In genomic region chr4:56015481-56015880, GRCm38 (mm10) we compare ENCODE assay signal across 19 mouse cellular contexts.
DNase-seq lines count a peak whose midpoint lies in the region; ATAC-seq and TF ChIP-seq lines count a peak whose summit lies in the region.
"Had no signal": no experiment of that assay in that cellular context is flagged by ENCODE, and none has a peak within 500 bp of the region (broad histone marks: within the 10 kb centered on the region; RNA-seq: fewer than 3 reads in every experiment).

No protein-coding gene starts in this region.

- no peaks in the 10 kb centered on the region for H3K9me3 ChIP-seq in hindbrain, postnatal 0 days (ENCODE audit: low read length)
- H3K9me3 ChIP-seq in hindbrain, embryonic 12.5 days (replicated peaks), result no peaks in the 10 kb centered on the region
- H3K9me3 ChIP-seq in forebrain, embryonic 14.5 days (replicated peaks; ENCODE audit: control insufficient read depth, low read length), result no peaks in the 10 kb centered on the region
- H3K9me3 ChIP-seq: embryonic facial prominence, embryonic 10.5 days; forebrain, embryonic 15.5 days; heart, embryonic 13.5 days; hindbrain, embryonic 13.5 days; intestine, embryonic 15.5 days had no signal

- H3K27ac ChIP-seq in hindbrain, postnatal 0 days, result no peak overlapping the region
- no peak overlapping the region for H3K27ac ChIP-seq in hindbrain, embryonic 12.5 days
- H3K27ac ChIP-seq in forebrain, embryonic 14.5 days (ENCODE audit: low read depth, low read length), result no peak overlapping the region
- no peak overlapping the region for H3K27ac ChIP-seq in kidney, adult 2 months (ENCODE audit: insufficient read depth, low read depth, low read length)
- H3K27ac ChIP-seq: embryonic facial prominence, embryonic 10.5 days; forebrain, embryonic 15.5 days; heart, embryonic 13.5 days; hindbrain, embryonic 13.5 days; intestine, embryonic 15.5 days had no signal

- TF ChIP-seq POLR2A in kidney, adult 2 months (IDR thresholded peaks at IDR 0.05; ENCODE audit: low read depth, low read length), result no peak

- no peaks in the 10 kb centered on the region; the same call in 1 of the 2 replicates for H3K4me1 ChIP-seq in hindbrain, postnatal 0 days (ENCODE audit: insufficient read depth, low read length)
- no peaks in the 10 kb centered on the region for H3K4me1 ChIP-seq in hindbrain, embryonic 12.5 days
- no peaks in the 10 kb centered on the region for H3K4me1 ChIP-seq in forebrain, embryonic 14.5 days (ENCODE audit: control insufficient read depth, insufficient read depth, low read length)
- no peaks in the 10 kb centered on the region for H3K4me1 ChIP-seq in kidney, adult 2 months (ENCODE audit: control insufficient read depth, insufficient read depth, low read length)
- H3K4me1 ChIP-seq: embryonic facial prominence, embryonic 10.5 days; forebrain, embryonic 15.5 days; heart, embryonic 13.5 days; hindbrain, embryonic 13.5 days; intestine, embryonic 15.5 days had no signal

- no peak overlapping the region for H3K4me3 ChIP-seq in hindbrain, postnatal 0 days (ENCODE audit: low read length)
- no peak overlapping the region for H3K4me3 ChIP-seq in hindbrain, embryonic 12.5 days
- H3K4me3 ChIP-seq in forebrain, embryonic 14.5 days (ENCODE audit: low read depth, low read length), result no peak overlapping the region
- no peak overlapping the region for H3K4me3 ChIP-seq in kidney, adult 2 months (ENCODE audit: insufficient read depth, low read depth, low read length)
- H3K4me3 ChIP-seq: embryonic facial prominence, embryonic 10.5 days; forebrain, embryonic 15.5 days; heart, embryonic 13.5 days; hindbrain, embryonic 13.5 days; intestine, embryonic 15.5 days had no signal

- no peak overlapping the region for H3K9ac ChIP-seq in hindbrain, postnatal 0 days (replicated peaks; ENCODE audit: low read length)
- H3K9ac ChIP-seq in hindbrain, embryonic 12.5 days, result no peak overlapping the region
- no peak overlapping the region for H3K9ac ChIP-seq in forebrain, embryonic 14.5 days (ENCODE audit: low read length)
- H3K9ac ChIP-seq: forebrain, embryonic 15.5 days; heart, embryonic 13.5 days; hindbrain, embryonic 13.5 days; intestine, embryonic 15.5 days had no signal

- no peak for TF ChIP-seq CTCF in hindbrain, postnatal 0 days (IDR thresholded peaks at IDR 0.05; ENCODE audit: low read depth)
- no peak for TF ChIP-seq CTCF in kidney, adult 2 months (conservative IDR thresholded peaks at IDR 0.05; ENCODE audit: insufficient read depth, insufficient read length, low read depth, low read length)

- 74% methylated on average over 7 of the region's 7 CpGs for WGBS in hindbrain, postnatal 0 days
- WGBS in hindbrain, embryonic 12.5 days, result 91% methylated on average over 7 of the region's 7 CpGs
- WGBS in forebrain, embryonic 14.5 days, result 97% methylated on average over 7 of the region's 7 CpGs
- WGBS in kidney, adult 2 months, result 95% methylated on average over 7 of the region's 7 CpGs

- no peak overlapping the region for H3K4me2 ChIP-seq in hindbrain, postnatal 0 days (ENCODE audit: low read depth, low read length)
- no peak overlapping the region for H3K4me2 ChIP-seq in hindbrain, embryonic 12.5 days (replicated peaks)
- H3K4me2 ChIP-seq in forebrain, embryonic 14.5 days (ENCODE audit: low read length), result no peak overlapping the region
- H3K4me2 ChIP-seq: forebrain, embryonic 15.5 days; heart, embryonic 13.5 days; hindbrain, embryonic 13.5 days; intestine, embryonic 15.5 days had no signal

- ATAC-seq in hindbrain, postnatal 0 days, result no peak
- ATAC-seq in hindbrain, embryonic 12.5 days (ENCODE audit: low FRiP score), result no peak
- no peak for ATAC-seq in forebrain, embryonic 14.5 days
- ATAC-seq: activated CD4-positive, CD25-positive, alpha-beta regulatory T cell, adult 4 months; forebrain, embryonic 15.5 days; intestine, embryonic 15.5 days had no signal

- H3K27me3 ChIP-seq in hindbrain, postnatal 0 days (ENCODE audit: insufficient read depth, low read length), result no peaks in the 10 kb centered on the region
- no peaks in the 10 kb centered on the region for H3K27me3 ChIP-seq in hindbrain, embryonic 12.5 days
- H3K27me3 ChIP-seq in forebrain, embryonic 14.5 days (replicated peaks; ENCODE audit: control insufficient read depth, insufficient read depth, low read length), result no peaks in the 10 kb centered on the region
- H3K27me3 ChIP-seq in kidney, adult 2 months (replicated peaks; ENCODE audit: control insufficient read depth, insufficient read depth, low read length), result no peaks in the 10 kb centered on the region
- H3K27me3 ChIP-seq: forebrain, embryonic 15.5 days; heart, embryonic 13.5 days; hindbrain, embryonic 13.5 days; intestine, embryonic 15.5 days had no signal

- DNase-seq in hindbrain, postnatal 0 days (ENCODE audit: low spot score), result peak; percentile 7
- peak; percentile 6 for DNase-seq in cerebellum, adult 11 months
- peak; percentile 13 for DNase-seq in cerebellum, adult 8-10 months
- peak; percentile 56 to 72 for DNase-seq in cerebellum, postnatal 14 days
- DNase-seq in layer of hippocampus, adult 18-20 months (ENCODE audit: low spot score in 2 of 2), result no peak
- no peak for DNase-seq in forebrain, embryonic 14.5 days (ENCODE audit: low spot score)
- DNase-seq in kidney, adult 2 months, result no peak
- DNase-seq: adrenal gland, postnatal 14 days; gastrocnemius, postnatal 36 days; heart, adult 11 months; heart, postnatal 4 days; kidney, adult 18-20 months had no signal

- H3K36me3 ChIP-seq in hindbrain, postnatal 0 days (ENCODE audit: insufficient read depth, low read length), result no peaks in the 10 kb centered on the region
- no peaks in the 10 kb centered on the region for H3K36me3 ChIP-seq in hindbrain, embryonic 12.5 days
- H3K36me3 ChIP-seq in forebrain, embryonic 14.5 days (ENCODE audit: control insufficient read depth, insufficient read depth, low read length), result no peaks in the 10 kb centered on the region
- no peaks in the 10 kb centered on the region for H3K36me3 ChIP-seq in kidney, adult 2 months (ENCODE audit: control insufficient read depth, insufficient read depth, low read length)
- H3K36me3 ChIP-seq: embryonic facial prominence, embryonic 10.5 days; forebrain, embryonic 15.5 days; heart, embryonic 13.5 days; hindbrain, embryonic 13.5 days; intestine, embryonic 15.5 days had no signal

Comparison
In these comparisons a context has a peak if more than half of its experiments do, and no peak if none do; other contexts are left out.
1. DNase-seq: peak in hindbrain, postnatal 0 days (single experiment), cerebellum, adult 11 months (single experiment), cerebellum, adult 8-10 months (single experiment) and cerebellum, postnatal 14 days (2 of 2); none in layer of hippocampus, adult 18-20 months (0 of 2), forebrain, embryonic 14.5 days (single experiment) and kidney, adult 2 months (single experiment).